1 mouse cellular context compared by ENCODE assay signal in genomic region chr12:78916278-78916677, GRCm38 (mm10).
TF ChIP-seq lines count a peak whose summit lies in the region.

No protein-coding gene starts in this region.

TF ChIP-seq in CH12.LX, 34 proteins besides CTCF, POLR2A, EP300 and RAD21 (continued from another document):
- TF ChIP-seq E2F4 (IDR thresholded peaks at IDR 0.05; ENCODE audit: insufficient replicate concordance, low read depth, low read length) = no peak
- TF ChIP-seq JUN (IDR thresholded peaks at IDR 0.05; ENCODE audit: insufficient read depth, low read depth, low read length) = no peak
- TF ChIP-seq TCF12 (IDR thresholded peaks at IDR 0.05; ENCODE audit: low read depth, low read length) = no peak
- no peak for TF ChIP-seq MAFK (IDR thresholded peaks at IDR 0.05; ENCODE audit: insufficient replicate concordance, low read length)
- TF ChIP-seq IRF4 (IDR thresholded peaks at IDR 0.05; ENCODE audit: low read depth, low read length) = no peak
- TF ChIP-seq SMC3 (IDR thresholded peaks at IDR 0.05; ENCODE audit: low read depth, low read length) = no peak
- TF ChIP-seq POLR2AphosphoS2 (IDR thresholded peaks at IDR 0.05; ENCODE audit: low read depth, low read length) = no peak
- TF ChIP-seq MYC (IDR thresholded peaks at IDR 0.05; ENCODE audit: low read depth, low read length) = no peak
- no peak for TF ChIP-seq BHLHE40 (IDR thresholded peaks at IDR 0.05; ENCODE audit: low read depth, low read length)
